Mouse (Mus musculus): ENCODE results near the gene Gm49425.
"Not testable (repeated sequence)": the region's sequence is repeated elsewhere in the genome, so short reads cannot be mapped to it uniquely, and the experiment has no call there.

The Gm49425 gene

DNA sequence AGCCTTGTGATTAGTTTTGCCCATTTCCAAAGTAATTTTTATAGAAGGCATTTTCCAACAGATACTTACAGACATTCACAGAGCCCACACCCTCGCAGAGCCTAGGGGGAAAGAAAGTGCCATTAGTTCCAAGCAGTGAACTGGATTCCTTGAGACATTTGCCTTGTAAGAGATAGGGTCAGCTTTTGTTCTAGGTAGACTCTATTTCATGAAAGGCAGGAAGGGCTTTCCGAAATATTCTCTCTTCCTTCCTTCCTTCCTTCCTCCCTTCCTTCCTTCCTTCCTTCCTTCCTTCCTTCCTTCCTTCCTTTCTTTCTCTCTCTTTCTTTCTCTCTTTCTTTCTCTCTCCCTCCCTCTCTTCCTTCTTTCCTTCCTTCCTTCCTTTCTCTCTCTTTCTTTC, at the start of gene Gm49425:
TSS of gene Gm49425 (minus strand) at position 101 of the 400 bp plus-strand sequence.
- not testable (repeated sequence) for DNase-seq (ENCODE audit: low read depth)

DNA sequence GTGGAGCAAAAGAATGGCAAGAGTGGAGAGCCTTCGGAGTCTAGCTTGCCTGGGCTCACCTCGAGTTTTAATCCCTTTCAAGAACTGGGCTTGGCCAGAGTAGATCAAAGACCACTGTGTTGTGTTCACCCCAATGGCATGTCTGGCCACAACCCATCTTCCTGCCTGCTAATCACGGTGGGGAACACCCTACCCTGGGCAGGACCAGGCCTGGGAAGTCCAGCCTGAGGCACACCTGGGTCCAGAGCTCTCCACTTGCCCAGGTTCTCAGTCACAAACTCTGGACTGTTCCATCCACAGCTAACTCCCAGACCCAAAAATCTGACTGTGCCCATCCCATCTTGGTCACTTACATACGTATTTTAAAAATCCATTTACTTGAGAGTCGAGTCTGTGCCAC, 45.8 kb upstream of the Gm49425 start, which contains the start of gene Krt90:
TSS of gene Krt90 (minus strand) at position 101 of the 400 bp plus-strand sequence.
- DNase-seq (ENCODE audit: low read depth) = no peak

DNA sequence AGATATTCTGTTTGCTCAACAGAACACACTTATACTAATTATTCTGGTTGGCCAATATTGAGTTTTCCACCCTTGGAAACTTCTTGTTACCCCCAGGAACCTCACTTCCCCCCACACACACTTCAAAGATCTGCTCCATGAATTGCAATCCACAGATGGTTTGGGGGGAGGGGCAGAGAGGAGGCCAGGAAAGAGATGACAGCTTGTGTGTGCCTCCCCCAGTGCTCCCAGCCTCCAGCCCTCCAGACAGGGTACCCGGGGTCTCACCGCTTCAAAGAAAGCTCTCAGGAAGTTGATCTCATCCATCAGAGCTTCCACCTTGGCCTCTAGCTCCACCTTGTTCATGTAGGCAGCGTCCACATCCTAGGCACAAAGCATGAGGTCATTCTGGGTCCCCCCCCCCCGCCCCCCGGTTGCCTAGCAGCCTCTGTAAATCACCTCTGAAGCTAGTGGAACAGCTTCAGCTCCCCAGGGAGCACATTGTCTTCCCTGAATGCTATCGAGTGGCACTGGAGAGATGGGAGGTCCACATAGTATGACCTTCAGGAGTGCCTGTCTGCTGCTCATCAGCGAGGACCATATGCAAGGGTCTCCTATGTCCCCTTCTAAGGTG, 41.1 kb upstream of the Gm49425 start:
- no peak for DNase-seq (ENCODE audit: low read depth)

DNA sequence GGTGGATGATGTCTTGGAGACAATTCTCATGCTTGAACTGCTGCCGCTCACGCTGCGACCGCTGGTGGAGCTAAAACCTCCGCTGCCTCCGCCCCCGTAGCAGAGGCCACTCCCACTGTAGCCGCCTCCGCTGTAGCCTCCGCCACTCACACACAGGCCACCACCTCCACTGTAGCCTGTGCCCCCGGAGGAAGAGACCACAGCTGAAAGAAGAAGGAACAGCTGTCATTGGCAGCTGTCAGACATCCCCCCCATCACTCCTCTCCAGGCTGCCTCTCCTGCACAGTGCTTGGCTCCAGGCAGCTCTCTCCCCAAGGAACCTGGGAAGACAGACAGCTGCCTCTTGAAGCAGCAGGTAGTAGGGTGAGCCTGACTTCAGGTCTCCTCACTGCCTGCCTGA, 36.1 kb upstream of the Gm49425 start:
- no peak for DNase-seq (ENCODE audit: low read depth)

DNA sequence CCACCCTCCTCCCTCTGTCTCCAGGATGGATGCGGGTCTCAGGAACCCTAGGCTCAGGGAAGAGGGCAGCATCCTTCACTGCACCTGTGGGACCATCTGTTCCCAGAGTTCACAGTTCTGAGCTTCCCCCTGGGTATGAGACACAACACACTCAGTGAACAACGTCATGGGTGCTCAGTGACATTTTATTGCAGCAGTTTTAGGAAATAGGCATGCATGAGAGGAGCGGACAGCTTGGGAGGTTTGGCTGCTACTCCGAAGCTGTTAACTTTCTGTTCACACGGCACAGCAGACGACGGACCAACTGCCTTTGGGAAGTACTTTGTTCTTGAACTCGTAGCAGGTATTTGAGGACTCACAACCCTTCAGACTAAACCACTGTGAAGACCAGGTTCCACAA, 35.1 kb upstream of the Gm49425 start:
- DNase-seq (ENCODE audit: low read depth) = no peak

DNA sequence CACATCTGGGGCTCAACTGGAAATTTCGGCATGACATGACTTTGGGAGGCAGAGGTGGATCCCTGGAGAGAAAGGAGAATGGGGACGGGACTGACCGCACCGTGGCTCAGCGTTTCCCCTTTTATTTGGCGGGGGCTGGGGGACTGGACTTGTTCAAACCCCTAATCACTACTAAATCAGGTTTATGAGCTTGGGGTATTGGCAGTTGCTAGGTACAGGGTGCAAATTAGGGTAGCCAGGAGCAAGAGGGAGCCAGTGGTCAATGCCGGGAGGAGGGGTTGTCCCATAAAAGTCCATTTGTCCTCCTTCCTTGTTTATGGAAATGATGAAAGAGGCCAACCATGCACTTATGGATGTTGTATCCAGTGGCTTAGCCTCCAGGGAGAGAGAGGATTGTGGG, 33.5 kb upstream of the Gm49425 start, which contains the start of gene Krt82:
TSS of gene Krt82 (minus strand) at position 101 of the 400 bp plus-strand sequence.
- DNase-seq (ENCODE audit: low read depth) = no peak

DNA sequence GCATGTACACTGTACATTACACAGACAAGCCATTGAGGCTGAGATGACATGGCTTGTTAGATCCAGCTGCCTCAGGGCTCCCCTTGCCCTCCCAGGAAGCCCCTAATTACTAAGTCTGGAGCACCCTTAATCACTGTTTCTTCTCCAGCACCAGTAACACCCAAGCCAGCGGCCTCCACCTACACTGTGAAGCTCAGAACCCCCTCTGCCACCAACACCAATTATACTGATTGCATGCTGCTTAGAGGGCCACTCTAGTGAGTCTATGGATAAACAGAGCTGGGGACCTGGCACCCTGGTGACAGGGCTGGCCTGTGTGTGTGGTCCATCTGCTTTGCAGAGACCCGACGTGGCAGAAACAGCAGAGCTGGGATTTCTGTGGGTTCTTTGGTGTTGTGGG, 27.4 kb upstream of the Gm49425 start:
- no peak for DNase-seq (ENCODE audit: low read depth)

DNA sequence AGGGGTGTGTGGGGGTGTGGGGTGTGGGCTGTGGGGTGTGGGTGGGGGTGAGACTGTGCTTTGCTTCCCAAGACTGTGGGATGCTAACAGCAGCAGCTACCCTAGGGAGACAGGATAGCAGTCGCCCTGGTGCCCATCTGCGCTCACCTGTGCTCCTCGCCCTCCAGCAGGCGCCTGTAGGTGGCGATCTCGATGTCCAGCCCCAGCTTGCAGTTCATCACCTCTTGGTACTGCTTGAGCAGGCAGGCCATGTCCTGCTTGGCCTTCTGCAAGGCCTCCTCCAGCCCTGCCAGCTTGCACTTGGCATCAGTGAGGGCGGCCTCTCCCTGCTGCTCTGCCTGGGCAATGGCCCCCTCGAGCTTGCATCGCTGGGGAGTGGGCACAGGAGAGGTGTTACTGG, 25.5 kb upstream of the Gm49425 start:
- no peak for DNase-seq (ENCODE audit: low read depth)

DNA sequence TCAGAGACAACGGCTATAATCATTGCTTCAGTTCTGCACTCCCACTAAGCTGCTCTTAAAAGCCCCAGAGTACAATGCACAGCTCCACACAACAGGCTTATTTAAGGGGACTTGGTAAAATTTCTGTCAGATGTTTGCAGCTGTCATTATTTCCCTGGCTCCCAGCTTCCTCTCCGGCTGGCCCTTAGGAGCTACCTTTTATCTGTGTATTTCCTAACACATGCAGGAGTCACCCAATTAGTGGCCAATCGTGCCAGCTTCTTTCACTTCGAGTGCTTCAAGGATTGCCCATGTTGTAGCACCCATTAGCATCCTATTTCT, 21.5 kb upstream of the Gm49425 start:
- DNase-seq (ENCODE audit: low read depth) = no peak

DNA sequence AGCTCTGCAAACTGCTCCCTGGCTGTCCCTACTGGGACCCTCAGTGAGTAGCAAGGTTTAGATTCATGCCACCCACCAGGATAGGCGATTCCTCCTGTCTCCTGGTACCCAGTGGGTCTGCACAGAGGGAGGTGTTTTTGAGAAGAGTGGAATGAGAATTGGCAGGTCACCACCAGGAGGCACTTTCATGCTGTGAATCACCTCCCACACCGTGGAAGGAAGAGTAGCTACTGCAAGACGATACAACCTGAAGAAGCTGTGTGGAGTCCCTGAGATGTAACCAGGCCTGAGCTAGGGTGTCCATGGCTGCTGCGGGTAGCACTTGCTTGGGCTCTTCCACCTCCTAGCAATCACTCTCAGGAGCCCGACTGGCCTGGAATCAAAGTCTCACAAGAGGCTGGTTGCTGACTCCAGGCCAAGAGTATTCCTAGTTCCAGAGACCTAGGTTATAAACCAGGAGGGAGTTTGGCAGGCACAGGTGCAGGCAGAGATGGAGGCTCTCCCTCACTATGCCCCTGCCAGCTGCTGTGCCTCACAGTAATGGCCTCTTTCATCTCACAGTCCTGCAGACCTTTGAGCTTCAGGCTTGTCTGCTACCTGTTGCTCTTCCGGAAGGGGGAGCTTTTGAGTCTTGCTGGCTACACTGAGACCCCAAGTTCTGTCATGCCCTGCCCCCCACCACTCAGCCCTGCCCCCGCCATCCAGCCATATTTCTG, 21.0 kb upstream of the Gm49425 start:
- DNase-seq (ENCODE audit: low read depth) = no peak

DNA sequence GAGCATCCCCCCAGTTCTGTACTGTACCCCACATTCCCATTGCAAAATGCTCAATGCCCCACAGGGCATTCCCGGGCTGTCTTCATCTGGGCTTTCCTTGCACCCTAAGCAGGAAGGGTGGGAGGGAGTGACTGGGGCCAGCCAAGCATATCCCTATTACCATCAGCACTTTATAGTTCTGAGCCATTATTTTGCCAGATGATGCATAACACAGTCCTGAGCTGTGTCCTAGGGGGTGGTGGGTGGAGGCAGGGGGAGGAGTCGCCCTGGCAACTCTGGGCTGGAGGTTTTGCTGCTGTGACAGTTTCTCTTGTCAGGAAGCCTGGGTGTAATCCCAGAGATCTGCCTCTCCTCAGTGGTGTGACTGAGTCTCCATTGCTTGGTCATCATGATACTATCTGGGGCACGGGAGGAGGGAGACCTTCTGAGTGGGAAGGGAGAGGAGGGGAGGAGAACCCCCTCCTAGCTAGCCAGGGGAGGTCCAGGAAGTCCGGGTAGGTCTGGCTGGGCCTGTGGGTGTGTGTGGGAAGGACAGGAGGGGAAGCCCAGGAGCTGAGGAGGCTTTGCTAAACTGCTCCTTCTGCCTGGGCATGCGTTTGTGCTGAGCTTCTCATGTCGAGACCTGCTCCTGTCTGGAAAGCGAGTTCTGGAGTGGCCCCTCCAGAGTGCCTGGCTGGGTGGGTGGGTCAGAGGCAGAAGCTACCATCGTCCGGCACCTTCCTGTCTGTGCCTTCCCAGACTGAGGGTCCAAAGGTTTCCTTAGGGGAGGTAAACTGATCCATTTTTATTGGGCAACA, 19.2 kb upstream of the Gm49425 start:
- no peak for DNase-seq (ENCODE audit: low read depth)

DNA sequence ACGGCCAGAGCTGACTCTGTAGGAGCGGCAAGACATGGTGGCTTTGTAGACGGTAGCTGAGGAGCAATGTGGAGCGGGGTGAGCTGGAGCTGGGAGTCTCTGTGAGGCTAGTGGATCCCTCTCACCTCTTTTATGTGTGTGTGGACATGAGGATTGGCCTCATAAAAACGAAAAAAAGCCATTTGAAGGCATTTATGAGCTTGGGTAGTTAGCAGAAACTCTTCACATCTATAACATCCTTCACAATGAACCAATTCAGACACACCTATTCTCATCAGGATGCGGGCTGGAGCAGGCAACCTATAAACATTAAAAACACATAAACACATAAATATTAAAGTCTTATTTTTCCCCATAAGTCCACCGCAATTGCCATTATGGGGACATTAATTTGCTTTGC, 15.7 kb upstream of the Gm49425 start, which contains the start of gene Krt84:
TSS of gene Krt84 (minus strand) at position 101 of the 400 bp plus-strand sequence.
- no peak for DNase-seq (ENCODE audit: low read depth)

DNA sequence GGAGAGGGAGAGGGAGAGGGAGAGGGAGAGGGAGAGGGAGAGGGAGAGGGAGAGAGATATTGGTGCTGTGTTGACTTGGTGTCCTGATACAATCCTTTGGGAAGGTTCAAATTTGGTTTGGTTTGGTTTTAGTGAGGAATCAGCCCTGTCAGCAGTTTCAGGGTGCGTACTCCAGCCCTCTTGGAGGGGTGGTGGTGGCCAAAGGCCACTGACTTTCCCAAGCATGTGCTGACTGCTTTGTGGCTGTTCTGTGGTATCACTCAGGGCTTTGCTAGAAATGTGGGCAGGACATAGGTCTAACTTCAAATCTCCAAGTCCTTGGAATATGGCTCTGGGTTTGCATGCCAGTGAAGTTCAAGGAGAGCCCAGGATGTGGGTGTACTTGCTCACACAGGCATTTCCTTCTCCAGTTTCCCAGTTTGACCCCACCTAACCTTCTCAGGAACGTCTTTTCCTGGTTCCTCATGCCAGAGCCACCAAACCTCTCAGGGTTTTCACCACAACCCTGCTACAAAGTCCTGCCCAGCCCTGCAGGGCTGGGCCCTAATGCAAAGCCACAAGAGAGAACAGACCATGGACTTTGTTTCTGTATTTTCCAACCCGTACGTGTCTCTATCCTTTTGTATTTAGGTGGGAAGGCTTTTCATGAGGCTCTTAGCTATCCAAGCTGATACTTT, 5.6 kb upstream of the Gm49425 start:
- peak; percentile 28 for DNase-seq (ENCODE audit: low read depth)

DNA sequence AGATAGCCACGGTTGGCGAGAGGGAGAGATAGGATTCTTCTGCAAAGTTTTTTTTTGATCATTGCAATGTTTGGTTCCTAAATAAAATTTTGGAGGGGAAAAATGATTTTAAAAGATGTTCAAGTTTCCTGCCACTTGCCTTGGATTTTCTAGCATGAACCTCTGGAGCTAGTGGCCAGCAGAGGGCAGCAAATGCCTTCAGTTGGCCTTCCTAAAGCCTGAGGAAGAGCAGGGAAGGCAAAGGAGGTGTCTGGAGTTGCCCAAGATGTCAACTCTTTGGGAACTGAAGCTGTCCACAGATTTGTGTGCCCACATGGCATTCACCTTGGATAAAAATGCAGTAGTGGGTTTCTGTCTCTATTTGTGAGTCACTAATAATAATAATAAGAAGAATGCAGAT, 2.7 kb upstream of the Gm49425 start:
- DNase-seq (ENCODE audit: low read depth) = peak; percentile 31

DNA sequence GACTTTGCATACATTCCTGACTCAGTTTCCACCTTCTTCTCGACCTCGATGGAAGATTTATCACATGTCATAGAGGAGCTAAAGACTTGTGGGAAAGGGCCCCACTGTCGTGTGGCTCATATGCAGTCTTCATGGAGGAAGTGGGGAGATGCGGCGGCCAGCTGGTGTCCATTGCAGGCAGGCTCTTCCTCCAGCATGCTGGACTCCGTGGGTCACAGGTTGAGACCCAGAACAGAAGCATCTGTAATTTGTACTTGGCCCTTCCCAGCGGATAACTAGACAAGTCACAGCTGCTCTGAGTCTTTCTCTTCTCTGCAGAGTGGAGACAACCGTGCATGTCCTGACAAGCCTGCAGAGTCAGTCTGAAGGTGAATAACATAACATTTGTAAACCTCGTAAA, 8.8 kb downstream of the Gm49425 start:
- DNase-seq (ENCODE audit: low read depth) = no peak

DNA sequence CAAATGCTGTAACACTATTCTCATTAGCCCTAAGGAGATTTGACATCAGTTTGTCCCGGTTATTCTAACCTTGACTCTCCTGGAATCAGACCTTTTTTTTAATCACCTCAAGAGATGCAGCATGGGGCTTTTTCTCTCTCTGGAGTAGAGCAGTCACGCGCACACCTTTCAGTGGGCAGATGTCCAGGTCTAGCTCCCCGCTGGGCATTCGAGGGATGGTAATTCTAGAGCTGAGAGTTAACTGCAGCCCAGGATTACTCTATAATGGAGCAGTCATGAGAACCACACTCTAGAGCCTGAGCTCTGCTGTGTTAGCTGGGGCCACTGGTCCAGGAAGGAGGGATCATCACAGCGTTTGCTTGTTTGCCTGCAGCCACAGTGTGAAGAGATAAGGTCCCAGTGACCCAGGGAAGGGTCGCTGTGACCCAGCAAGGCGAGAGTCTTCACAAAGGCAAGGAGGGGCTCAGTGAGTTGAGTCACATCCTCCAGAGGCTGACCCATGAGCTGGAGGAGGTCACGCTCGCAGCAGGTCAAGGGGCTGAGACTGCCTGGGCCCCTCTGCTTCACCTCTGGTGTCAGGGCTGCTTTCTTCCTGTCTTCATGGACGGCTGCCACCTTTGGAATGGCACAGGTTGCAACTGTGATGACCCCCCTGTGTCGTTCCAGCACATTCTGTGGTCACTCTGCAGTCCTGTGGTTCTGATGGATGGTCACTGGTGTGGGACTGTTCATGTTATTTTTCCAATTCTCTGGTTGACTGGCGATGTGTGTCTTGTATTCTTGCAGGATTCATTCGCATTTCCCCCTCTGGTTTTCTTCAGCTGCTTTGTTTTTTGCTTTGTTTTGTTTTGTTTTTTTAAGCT, 9.9 kb downstream of the Gm49425 start:
- DNase-seq (ENCODE audit: low read depth) = no peak

DNA sequence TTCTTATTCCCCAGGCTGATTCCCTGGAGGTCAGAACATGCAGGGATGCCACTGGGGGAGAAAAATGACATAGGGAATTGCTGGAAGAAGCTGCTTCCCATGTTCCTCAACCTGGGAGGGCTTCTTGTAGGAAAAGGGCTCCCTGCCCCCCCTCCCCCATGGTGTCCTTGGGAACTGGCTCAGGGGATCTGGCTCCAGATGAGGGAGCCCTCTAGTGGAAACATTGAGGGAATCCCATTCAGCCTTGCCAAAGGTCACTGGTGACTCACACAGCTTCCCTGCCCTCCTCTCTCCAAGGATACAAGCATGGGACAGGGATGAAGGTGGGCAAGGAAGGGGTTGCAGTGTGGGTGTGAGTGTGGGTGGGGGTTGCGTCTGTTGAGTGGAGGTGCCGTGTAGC, 19.9 kb downstream of the Gm49425 start:
- peak; percentile 45 for DNase-seq (ENCODE audit: low read depth)

DNA sequence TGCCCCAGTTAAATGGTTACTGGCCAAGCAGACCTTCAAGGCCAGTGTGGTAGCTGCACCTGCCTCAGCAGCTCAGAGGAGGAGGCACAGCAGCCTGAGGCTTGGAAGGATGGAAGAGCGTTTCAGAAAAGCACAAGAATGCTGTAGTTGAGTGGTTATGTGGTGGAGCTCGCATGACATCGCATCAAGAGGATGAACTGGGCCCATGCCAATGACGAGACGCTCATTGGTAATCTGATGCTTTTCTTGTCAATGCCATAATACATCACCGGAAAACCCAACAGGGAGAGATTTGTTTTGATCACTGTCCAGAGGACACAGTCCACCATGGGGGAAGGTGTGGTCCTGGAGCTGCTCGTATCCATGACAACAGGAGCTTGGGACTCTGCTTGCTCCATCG, 21.8 kb downstream of the Gm49425 start:
- no peak for DNase-seq (ENCODE audit: low read depth)

DNA sequence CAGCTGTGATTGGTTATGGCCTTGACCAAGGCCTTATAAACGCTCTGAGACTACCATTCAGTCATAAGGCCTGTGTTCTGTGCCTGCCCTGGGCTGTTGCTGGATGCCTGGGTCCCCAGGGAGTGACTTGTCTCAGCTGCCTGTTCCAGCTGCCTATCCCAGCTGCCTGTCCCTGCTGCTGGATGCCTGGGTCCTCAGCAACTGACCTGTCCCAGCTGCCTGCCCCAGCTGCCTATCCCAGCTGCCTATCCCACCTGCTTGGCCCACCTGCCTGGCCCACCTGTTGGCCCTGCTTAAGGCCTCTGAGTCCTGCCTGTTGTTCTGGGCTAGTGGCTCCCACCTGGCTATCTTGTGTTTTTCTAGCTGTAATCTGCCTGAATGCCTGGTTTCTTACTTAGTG, 22.9 kb downstream of the Gm49425 start:
- DNase-seq (ENCODE audit: low read depth) = no peak

DNA sequence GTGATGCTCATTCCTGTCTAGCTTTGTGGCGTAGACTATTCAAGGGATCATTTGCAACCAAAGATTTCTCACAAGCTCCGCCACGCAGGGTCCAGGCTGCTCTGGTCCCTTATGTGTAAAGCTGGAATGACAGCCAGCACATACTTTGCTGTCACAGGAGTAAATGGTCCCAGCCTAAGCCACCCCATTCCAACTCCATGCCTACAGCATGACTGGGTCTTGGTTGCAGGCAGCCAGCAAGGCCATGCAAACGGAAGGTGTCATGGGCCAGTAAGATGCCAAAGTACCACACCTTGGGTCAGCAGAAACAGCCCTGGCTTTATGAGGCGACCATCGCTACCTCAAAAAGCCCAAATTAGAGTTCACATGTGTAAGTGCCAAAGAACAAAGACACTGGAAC, 23.3 kb downstream of the Gm49425 start:
- DNase-seq (ENCODE audit: low read depth) = no peak

DNA sequence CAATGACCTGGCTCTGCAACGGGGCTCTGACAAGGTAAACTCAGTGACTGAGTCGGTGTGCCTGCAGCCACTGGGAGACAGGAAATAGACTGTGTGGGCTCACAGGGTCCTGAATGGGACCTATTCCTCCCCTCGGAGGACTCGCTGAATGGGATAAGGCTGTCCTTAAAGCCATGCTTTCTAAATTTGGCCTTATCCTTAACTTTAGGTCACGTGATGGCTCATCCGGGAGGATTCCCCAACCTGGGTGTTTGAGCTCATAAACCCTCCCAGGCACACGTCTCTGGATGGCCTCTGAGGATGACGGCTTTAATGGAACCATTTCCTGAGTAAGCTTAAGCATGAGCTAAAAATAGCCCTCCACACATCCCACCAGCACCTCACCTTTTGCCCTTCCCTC, 24.3 kb downstream of the Gm49425 start:
- DNase-seq (ENCODE audit: low read depth) = no peak

DNA sequence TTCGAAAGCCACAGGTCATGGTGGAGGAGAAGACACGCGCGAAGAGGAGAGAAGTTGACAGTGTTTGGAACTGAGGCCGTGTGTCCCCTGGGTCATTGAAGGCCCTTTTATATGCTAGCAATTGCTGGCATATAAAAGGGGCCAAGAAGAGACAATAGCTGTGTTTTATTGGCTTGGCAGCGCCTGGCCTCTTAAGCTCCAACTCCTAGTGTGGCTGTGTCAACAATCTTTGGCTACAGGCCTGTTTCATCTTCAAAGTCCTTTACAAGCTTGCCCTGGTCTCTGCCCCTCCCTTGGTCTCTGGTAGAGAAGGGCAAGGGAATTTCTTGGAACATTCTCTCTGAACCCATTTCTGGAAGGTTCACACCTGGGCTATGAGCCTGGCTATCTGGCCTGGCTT, 25.6 kb downstream of the Gm49425 start, which contains the start of gene Krt83:
TSS of gene Krt83 (minus strand) at position 82 of the 400 bp plus-strand sequence.
- DNase-seq (ENCODE audit: low read depth) = no peak
